Mouse (Mus musculus) T-helper 1 cell (primary cell): ENCODE data around the gene Gm21903.
"Not testable (repeated sequence)": the region's sequence is repeated elsewhere in the genome, so short reads cannot be mapped to it uniquely, and the experiment has no call there.

Source experiments
- in situ Hi-C: fragments of 300-600 bp; cut with MboI, MseI; formaldehyde crosslinking; loops from one replicate; pipeline ENCODE4 v1.15.1; 2025; ENCODE audit warnings: high pct_unique_total_duplicates

The Gm21903 gene

DNA sequence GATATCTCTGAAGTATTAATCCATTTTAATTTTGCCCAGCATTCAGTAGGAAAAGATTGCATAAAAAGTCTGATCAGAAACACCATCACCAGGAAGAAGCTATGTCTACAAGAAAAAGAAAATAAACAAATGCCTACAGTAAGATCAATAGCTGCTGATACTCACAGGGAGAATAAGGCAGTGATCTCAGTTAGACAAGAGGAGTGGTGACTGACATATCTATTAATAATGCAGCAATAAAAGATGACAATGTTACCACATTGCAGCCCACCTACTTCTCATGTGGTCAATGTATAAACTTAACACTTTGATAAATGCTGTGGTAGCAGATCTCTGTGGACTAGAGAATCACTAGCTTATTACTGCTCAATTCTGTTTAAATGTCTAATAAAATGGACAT is at the start of gene Gm21903:
TSS of gene Gm21903 (minus strand) at position 101 of the 400 bp plus-strand sequence.
- in situ Hi-C loops, result no loop called here

DNA sequence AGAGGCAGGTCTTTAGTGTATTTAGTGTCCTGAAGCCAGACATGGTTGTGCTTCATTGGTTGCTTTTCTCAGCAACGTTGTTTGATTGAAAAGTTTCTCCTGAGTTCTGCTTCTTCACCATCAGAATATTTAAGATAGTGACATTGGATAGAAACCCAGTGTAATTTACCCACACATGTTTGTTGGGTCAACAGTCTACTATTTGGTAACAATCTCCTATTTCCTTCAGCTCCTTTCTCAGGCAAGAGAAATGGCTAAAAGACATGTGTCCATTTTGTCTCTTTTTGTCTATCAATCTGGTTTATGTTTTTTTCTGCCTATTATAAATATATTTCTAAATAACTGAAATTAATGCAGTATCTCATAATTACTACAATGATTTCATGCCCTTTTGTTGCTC is 33.8 kb upstream of the Gm21903 start, which contains the start of gene Esp23:
TSS of gene Esp23 (minus strand) at position 101 of the 400 bp plus-strand sequence.
- in situ Hi-C loops, result no loop called here

DNA sequence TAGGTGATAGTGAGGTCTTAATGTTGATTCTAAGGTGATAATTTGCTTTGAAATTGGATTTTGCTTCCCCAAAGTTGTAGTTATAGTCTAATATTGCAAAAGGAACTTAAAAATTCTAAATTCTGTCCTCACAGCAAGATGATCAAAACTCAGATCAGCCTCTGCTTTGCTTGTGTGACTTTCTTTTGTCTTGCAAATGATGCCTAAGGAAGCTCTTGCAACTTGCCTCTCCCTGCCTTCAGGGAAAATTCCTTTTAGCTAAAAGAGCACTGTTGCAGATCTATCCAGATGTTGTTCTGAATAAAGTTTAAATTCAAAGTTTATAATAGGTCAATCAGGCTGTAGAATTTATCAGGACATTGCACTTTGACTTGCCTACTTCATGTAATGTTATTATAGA is 20.5 kb upstream of the Gm21903 start:
- in situ Hi-C loops, result no loop called here

GRCm38 (mm10) chr17:39036395-39036794 is 6.7 kb downstream of the Gm21903 start, which contains the start of gene Esp24:
Esp24 (plus strand) TSS chr17:39036695.
- in situ Hi-C loops, result not testable (repeated sequence)

DNA sequence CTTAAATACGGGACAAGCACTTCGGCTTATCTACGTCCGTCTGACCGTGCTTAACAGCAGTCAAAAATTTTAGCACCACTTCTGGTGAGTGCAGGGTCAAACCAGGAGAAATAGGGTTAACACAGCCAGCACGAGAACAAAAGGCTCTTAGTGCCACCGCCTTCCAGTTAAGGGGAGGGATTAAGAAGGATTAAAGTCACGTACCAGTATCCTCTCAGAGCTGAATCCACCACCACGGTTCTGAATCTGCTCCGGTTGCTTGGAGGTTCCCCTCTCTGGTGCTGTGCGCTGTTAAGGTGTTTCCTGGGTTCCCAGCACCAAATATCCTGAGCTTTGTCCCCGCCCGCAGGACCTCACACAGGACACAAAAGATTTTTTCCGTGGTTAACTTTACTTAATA is 26.0 kb downstream of the Gm21903 start:
- in situ Hi-C loops, result no loop called here

GRCm38 (mm10) chr17:39010675-39011638 is 32.2 kb downstream of the Gm21903 start:
- in situ Hi-C loops, result no loop called here

GRCm38 (mm10) chr17:39009846-39010245 is 33.3 kb downstream of the Gm21903 start:
- in situ Hi-C loops, result no loop called here
